Mouse (Mus musculus) liver, adult (tissue): ENCODE measurements around the gene Cdk6.

Source experiments
- GATA4 ChIP-seq: IDR thresholded peaks from 2 replicates; pipeline ENCODE4 v1.6.1; 2014; ENCODE audit warnings: mild to moderate bottlenecking, low read length; ENCODE audit not compliant: insufficient replicate concordance

Cdk6 gene

DNA sequence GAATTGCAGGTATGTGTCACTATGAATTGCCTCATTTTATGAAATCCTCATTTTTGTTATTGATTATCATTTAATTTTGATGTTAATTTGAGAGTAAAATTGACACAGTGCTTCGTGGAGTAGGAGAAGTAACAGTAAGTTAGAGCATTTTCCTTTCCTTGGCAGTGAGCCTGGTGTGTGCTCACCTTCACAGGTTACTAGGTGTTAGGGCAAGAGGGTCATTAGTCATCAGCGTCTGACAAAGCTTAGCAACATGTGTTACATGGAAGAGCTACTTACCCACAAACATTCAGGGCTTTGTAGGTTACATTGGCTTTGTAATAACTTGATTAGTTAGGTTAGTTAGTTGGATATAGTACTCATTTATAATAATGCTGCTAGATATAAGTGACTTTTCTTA is 212.9 kb downstream of the Cdk6 start:
- no peak for TF ChIP-seq GATA4

DNA sequence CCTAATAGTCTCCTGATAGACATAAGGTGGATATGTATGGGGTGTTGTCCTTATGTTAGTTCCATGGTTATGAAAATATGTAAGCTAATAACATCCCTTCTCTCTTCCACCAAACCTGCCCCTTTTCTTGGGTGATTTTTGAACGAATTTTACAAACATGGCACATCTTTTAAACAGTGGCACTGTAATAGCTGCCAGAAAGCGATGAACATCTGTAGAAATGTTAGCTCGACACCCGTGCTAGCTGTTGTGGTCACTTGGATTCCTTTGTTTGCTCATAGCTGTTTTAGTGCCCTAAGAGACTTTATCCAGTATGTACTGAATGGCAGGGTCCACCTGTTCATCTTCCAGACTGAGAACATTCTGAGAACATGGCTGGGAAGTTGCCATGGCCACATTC is 230.0 kb downstream of the Cdk6 start, which contains the start of gene 1700109H08Rik:
Gene 1700109H08Rik (plus strand): TSS at position 301 of the 400 bp plus-strand sequence.
- no peak for TF ChIP-seq GATA4

DNA sequence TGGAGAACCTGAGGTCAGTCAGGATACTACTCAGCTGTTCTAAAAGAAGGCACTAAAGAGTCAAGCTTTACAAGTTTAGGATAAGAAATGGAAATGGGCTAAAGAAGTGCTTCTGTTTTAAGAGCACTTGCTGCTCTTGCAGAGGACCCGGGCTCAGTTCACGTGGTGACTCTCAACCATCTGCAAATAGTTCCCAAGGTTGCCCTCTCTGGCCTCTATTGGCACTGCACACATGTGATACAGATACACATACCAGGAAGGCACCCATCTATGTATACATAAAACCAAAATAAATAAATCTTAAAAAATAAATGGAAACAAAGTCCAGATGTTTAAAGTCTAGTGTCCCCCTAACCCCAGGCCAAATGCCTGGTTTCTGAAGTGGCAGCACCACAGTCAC is 233.5 kb downstream of the Cdk6 start:
- TF ChIP-seq GATA4, result no peak

DNA sequence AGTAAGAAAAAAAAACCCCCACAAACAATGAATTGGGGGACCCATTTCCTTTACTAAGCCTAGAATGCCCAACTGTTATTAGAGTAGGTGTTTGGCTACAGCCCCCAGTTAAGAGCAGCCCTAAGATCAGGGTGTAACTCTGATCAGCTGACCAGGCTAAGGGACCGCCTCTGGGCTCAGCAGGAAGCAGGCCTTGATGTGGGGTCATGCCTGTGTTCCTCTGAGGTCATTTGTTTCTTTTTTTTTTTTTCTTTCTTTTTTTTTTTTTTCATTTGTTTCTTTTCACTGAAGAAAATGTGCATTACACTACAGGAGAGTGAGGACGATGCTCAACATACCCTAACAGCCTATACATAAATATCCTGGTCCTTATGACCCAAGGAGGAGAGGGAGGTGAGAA is 236.7 kb downstream of the Cdk6 start:
- no peak for TF ChIP-seq GATA4

DNA sequence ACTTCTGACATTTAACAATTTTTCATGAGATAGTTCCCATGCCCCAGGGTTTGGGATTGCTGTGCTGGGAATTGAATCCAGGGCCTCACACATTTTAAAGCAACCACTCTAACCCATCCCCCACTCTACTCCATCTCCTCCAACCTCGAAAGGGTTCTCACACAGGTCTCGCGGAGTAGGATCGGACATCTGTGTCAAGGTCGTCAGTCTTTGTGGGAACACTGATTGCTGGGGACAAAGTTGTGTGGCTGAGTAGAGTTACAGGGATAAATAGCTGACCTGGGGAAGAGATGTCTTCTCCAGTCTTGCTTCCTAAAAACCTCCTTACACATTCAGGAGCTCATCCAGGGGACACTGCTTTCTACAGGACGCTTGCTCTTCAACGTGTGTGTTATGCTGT is 237.8 kb downstream of the Cdk6 start:
- TF ChIP-seq GATA4, result no peak
